Mouse (Mus musculus) lung, postnatal 0 days (tissue): ENCODE data around the gene Btrc.
"Not testable (repeated sequence)": the region's sequence is repeated elsewhere in the genome, so short reads cannot be mapped to it uniquely, and the experiment has no call there.

Source experiments
- CTCF ChIP-seq: IDR thresholded peaks from 2 replicates; pipeline ENCODE4 v1.5.1; 2016; ENCODE audit warnings: antibody characterized with exemption, mild to moderate bottlenecking
- EP300 ChIP-seq: IDR thresholded peaks from 2 replicates; pipeline ENCODE4 v1.6.1; 2016; ENCODE audit warnings: antibody characterized with exemption, mild to moderate bottlenecking, control low read depth

DNA sequence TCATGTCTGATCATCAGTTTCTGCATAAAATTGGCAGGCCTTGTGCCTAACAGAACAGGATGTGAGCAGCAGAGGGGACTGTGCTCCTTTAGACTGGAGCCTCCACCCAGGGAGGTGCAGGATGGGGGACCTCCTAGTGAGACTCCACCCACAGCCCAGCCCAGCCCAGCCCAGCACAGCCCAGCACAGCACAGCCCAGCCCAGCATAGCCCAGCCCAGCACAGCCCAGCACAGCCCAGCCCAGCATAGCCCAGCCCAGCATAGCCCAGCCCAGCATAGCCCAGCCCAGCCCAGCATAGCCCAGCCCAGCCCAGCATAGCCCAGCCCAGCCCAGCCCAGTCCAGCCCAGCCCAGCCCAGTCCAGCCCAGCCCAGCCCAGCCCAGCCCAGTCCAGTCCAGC, 184.7 kb downstream of the Btrc start:
- TF ChIP-seq CTCF, EP300: not testable (repeated sequence)
